Mouse (Mus musculus): ENCODE measurements around the gene Dtnb.

DNA sequence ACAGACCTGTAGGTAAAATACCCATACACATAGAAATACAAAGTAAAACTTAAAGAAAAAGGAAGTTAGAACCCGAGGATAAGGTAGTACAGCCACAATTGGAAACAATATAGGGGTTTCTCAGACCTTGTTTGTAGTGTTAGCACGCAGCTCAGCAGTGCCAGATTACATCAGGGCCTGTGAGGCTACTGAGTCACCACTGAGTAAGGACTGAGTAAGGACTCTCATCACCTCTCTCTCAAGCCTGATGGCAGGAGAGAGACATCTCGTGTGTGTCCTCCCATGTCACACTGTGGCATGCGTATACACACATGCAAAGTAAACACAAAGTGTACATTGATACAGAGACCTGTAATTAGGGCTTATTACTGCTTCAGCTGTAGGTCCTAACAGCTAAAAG is 175.4 kb downstream of the Dtnb start:
- TF ChIP-seq EP300 (IDR thresholded peaks at IDR 0.05) (no peak), CTCF (IDR thresholded peaks at IDR 0.05) (no peak)

All from lung, postnatal 0 days (tissue).